Mouse (Mus musculus): ENCODE results near the gene Olfr1475.
"Not testable (repeated sequence)": the region's sequence is repeated elsewhere in the genome, so short reads cannot be mapped to it uniquely, and the experiment has no call there.

Olfr1475 gene

GRCm38 (mm10) chr19:13480096-13480495 is at the start of gene Olfr1475:
TSS of gene Olfr1475 (minus strand) at chr19:13480196.
- no peak for DNase-seq (ENCODE audit: low spot score in 2 of 2)

- no peak for DNase-seq (ENCODE audit: low spot score in 2 of 2)
These were observed 47.6 kb upstream of the Olfr1475 start, which contains the start of gene Olfr1480 for GRCm38 (mm10) chr19:13527613-13528012. TSS of gene Olfr1480 (plus strand) at chr19:13527913.

GRCm38 (mm10) chr19:13500246-13500645 is 20.2 kb upstream of the Olfr1475 start, which contains the start of gene Olfr1477:
TSS of gene Olfr1477 (plus strand) at chr19:13500546.
- DNase-seq (ENCODE audit: low spot score in 2 of 2) = no peak

GRCm38 (mm10) chr19:13469265-13469664 is 10.7 kb downstream of the Olfr1475 start, which contains the start of gene Olfr1474:
TSS of gene Olfr1474 (plus strand) at chr19:13469565.
- not testable (repeated sequence) for DNase-seq (ENCODE audit: low spot score in 2 of 2)

GRCm38 (mm10) chr19:13455986-13456385 is 24.0 kb downstream of the Olfr1475 start, which contains the start of gene Olfr1472:
TSS of gene Olfr1472 (minus strand) at chr19:13456086.
- no peak for DNase-seq (ENCODE audit: low spot score in 2 of 2)

- DNase-seq (ENCODE audit: low spot score in 2 of 2) = not testable (repeated sequence)
These were observed 36.9 kb downstream of the Olfr1475 start, which contains the start of gene Olfr1471 for GRCm38 (mm10) chr19:13443109-13443508. TSS of gene Olfr1471 (plus strand) at chr19:13443409.

Measured in urinary bladder, postnatal 36 days (tissue).